Mouse (Mus musculus): Measurements from ENCODE around the gene Vmn2r49. TPM values are rescaled to one million over a fixed set of nuclear protein-coding genes. Genes with fewer than 3 reads are reported as not detected.
"Not testable (repeated sequence)": the region's sequence is repeated elsewhere in the genome, so short reads cannot be mapped to it uniquely, and the experiment has no call there.

The Vmn2r49 gene
- total RNA-seq (2021) (not detected), polyA plus RNA-seq (2012; rRNA removed) (not detected in 2 replicates)
- long read RNA-seq, result 0 reads

DNA sequence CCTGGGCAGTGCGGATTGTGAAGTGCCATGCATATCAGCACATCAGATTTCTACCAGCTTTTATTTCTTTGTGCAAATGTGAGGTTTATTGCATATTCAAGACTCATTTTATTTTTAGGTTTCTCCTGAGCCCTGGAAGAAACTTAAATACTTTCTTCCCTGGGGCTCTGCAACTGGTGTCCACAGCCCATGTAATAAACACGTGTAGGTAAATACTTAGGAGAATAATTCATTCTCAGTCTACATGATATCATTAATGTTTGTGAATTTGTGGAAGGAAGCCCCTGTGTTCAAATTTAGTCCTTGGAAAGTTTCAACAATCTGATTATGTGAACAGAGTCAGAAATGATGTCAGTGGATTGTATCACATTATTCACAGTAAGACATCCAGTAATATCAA lies at the start of gene Vmn2r49:
TSS of gene Vmn2r49 (minus strand) at position 101 of the 400 bp plus-strand sequence.
- not testable (repeated sequence) for DNase-seq

DNA sequence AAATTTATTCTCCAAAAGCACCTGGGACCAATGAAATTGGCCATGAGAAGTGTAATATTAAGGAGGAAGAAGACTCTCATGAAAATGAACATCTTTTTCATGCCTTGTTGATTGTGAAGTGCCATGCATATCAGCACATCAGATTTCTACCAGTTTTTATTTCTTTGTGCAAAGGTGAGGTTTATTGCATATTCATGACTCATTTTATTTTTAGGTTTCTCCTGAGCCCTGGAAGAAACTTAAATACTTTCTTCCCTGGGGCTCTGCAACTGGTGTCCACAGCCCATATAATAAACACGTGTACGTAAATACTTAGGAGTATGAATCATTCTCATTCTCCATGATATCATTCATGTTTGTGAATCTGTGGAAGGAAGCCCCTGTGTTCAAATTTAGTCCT lies 38.6 kb downstream of the Vmn2r49 start, which contains the start of gene Vmn2r48:
TSS of gene Vmn2r48 (minus strand) at position 101 of the 400 bp plus-strand sequence.
- not testable (repeated sequence) for DNase-seq

Other genes starting within 250 kb of the Vmn2r49 start
- gene Vmn2r46, start 221.7 kb downstream of the Vmn2r49 start, total RNA-seq (2021), result not detected
- gene Vmn2r46, start 221.7 kb downstream of the Vmn2r49 start, polyA plus RNA-seq (2012; rRNA removed), result not detected in 2 replicates
- not detected for gene Vmn2r47, start 150.9 kb downstream of the Vmn2r49 start, total RNA-seq (2021)
- not detected in 2 replicates for gene Vmn2r47, start 150.9 kb downstream of the Vmn2r49 start, polyA plus RNA-seq (2012; rRNA removed)
- gene Vmn2r48, start 38.7 kb downstream of the Vmn2r49 start, total RNA-seq (2021), result not detected
- not detected in 2 replicates for gene Vmn2r48, start 38.7 kb downstream of the Vmn2r49 start, polyA plus RNA-seq (2012; rRNA removed)
- gene Vmn2r50, start 61.0 kb upstream of the Vmn2r49 start, total RNA-seq (2021), result not detected
- not detected in 2 replicates for gene Vmn2r50, start 61.0 kb upstream of the Vmn2r49 start, polyA plus RNA-seq (2012; rRNA removed)
- gene Vmn2r51, start 113.5 kb upstream of the Vmn2r49 start, total RNA-seq (2021), result not detected
- gene Vmn2r51, start 113.5 kb upstream of the Vmn2r49 start, polyA plus RNA-seq (2012; rRNA removed), result not detected in 2 replicates
- gene Vmn2r52, start 184.3 kb upstream of the Vmn2r49 start, total RNA-seq (2021), result not detected
- not detected in 2 replicates for gene Vmn2r52, start 184.3 kb upstream of the Vmn2r49 start, polyA plus RNA-seq (2012; rRNA removed)

Data from adrenal gland, adult 2 months (tissue).